Mouse (Mus musculus) lung, postnatal 0 days (tissue): Measurements from ENCODE around the gene Zfp319.

Experiments
- CTCF ChIP-seq: IDR thresholded peaks from 2 replicates; pipeline ENCODE4 v1.5.1; 2016; ENCODE audit warnings: antibody characterized with exemption, mild to moderate bottlenecking
- EP300 ChIP-seq: IDR thresholded peaks from 2 replicates; pipeline ENCODE4 v1.6.1; 2016; ENCODE audit warnings: antibody characterized with exemption, mild to moderate bottlenecking, control low read depth

GRCm38 (mm10) chr8:95306431-95306830, 25.3 kb downstream of the Zfp319 start, which contains the start of gene Cngb1:
- TF ChIP-seq EP300 = no peak
- TF ChIP-seq CTCF = no peak
